Mouse (Mus musculus): ENCODE data around the gene Rint1.

Rint1 gene

GRCm38 (mm10) chr5:23787536-23788389 is at the start of gene Rint1:
Gene Rint1, plus strand, starts transcription at chr5:23787711.
- DNase-seq = peak; percentile 99

- no peak for DNase-seq
These were observed 44.2 kb upstream of the Rint1 start for GRCm38 (mm10) chr5:23743261-23743660.

GRCm38 (mm10) chr5:23749882-23750281 is 37.6 kb upstream of the Rint1 start:
- DNase-seq = no peak

- no peak for DNase-seq
These were observed 31.9 kb upstream of the Rint1 start for GRCm38 (mm10) chr5:23755591-23755990.

- no peak for DNase-seq
These were observed 31.1 kb upstream of the Rint1 start for GRCm38 (mm10) chr5:23756368-23756767.

GRCm38 (mm10) chr5:23758633-23759032 is 28.9 kb upstream of the Rint1 start:
- DNase-seq = peak; percentile 38

- DNase-seq = no peak
These were observed 25.0 kb upstream of the Rint1 start for GRCm38 (mm10) chr5:23762531-23762930.

GRCm38 (mm10) chr5:23764557-23764956 is 23.0 kb upstream of the Rint1 start:
- DNase-seq = no peak

- DNase-seq = no peak
These were observed 16.4 kb upstream of the Rint1 start for GRCm38 (mm10) chr5:23771105-23771504.

GRCm38 (mm10) chr5:23774186-23774585 is 13.3 kb upstream of the Rint1 start:
- no peak for DNase-seq

- no peak for DNase-seq
These were observed 7.0 kb upstream of the Rint1 start for GRCm38 (mm10) chr5:23780516-23780915.

- no peak for DNase-seq
These were observed 6.3 kb upstream of the Rint1 start for GRCm38 (mm10) chr5:23781172-23781571.

- DNase-seq = no peak
These were observed 5.3 kb upstream of the Rint1 start for GRCm38 (mm10) chr5:23782051-23782810.

- peak; percentile 79 for DNase-seq
These were observed 4.3 kb upstream of the Rint1 start, which contains the start of gene Pus7 for GRCm38 (mm10) chr5:23782931-23783877. Gene Pus7, minus strand, starts transcription at chr5:23783711.

- DNase-seq = no peak
These were observed 899 bp downstream of the Rint1 start for GRCm38 (mm10) chr5:23788390-23788830.

- no peak for DNase-seq
These were observed 1.6 kb downstream of the Rint1 start for GRCm38 (mm10) chr5:23789078-23789612.

GRCm38 (mm10) chr5:23792726-23793125 is 5.2 kb downstream of the Rint1 start:
- no peak for DNase-seq

- no peak for DNase-seq
These were observed 27.3 kb downstream of the Rint1 start for GRCm38 (mm10) chr5:23814841-23815240.

GRCm38 (mm10) chr5:23816681-23817080 is 29.2 kb downstream of the Rint1 start:
- DNase-seq = no peak

GRCm38 (mm10) chr5:23822306-23822705 is 34.8 kb downstream of the Rint1 start:
- DNase-seq = no peak

GRCm38 (mm10) chr5:23824171-23824733 is 36.7 kb downstream of the Rint1 start:
- DNase-seq = no peak

Data from right cerebral cortex, postnatal 4 days (tissue).